Mouse (Mus musculus) cortical plate, adult 2 months (tissue): ENCODE measurements around the gene Arid1b. TPM values are rescaled to one million over a fixed set of nuclear protein-coding genes. Genes with fewer than 3 reads are reported as not detected.
"Not testable (repeated sequence)": the region's sequence is repeated elsewhere in the genome, so short reads cannot be mapped to it uniquely, and the experiment has no call there.

Source experiments
- H3K27ac ChIP-seq: fragments of 200-500 bp; 2 replicates; pipeline ENCODE4 v1.5.1; 2012; ENCODE audit warnings: low read length, control low read depth, inconsistent platforms; ENCODE audit not compliant: insufficient read depth
- H3K4me1 ChIP-seq: fragments of 200-500 bp; 2 replicates; pipeline ENCODE4 v1.6.1; 2011; ENCODE audit warnings: low read length; ENCODE audit not compliant: control insufficient read depth, insufficient read depth
- H3K4me3 ChIP-seq: fragments of 200-500 bp; 2 replicates; pipeline ENCODE4 v1.5.1; 2011; ENCODE audit warnings: mild to moderate bottlenecking, low read length, control low read depth; ENCODE audit not compliant: insufficient read depth
- CTCF ChIP-seq: fragments of 200-500 bp; IDR thresholded peaks from 2 replicates; pipeline ENCODE4 v1.5.1; 2011; ENCODE audit warnings: mild to moderate bottlenecking, control low read depth, low read length; ENCODE audit not compliant: insufficient read depth; ENCODE audit errors: extremely low read depth
- POLR2A ChIP-seq: fragments of 200-500 bp; IDR thresholded peaks from 2 replicates; pipeline ENCODE4 v1.6.1; 2011; ENCODE audit warnings: mild to moderate bottlenecking, low read length, control low read depth; ENCODE audit not compliant: insufficient read depth; ENCODE audit errors: extremely low read depth
- polyA plus RNA-seq: library from polyadenylated mRNA; depleted of rRNA; stranded (reverse); fragments of >200 nt; gene quantifications from 2 replicates; pipeline ENCODE4 v1.2.3, GENCODE M21; 2012

Gene Arid1b
- polyA plus RNA-seq, 1 experiment, result 22.8 TPM

DNA sequence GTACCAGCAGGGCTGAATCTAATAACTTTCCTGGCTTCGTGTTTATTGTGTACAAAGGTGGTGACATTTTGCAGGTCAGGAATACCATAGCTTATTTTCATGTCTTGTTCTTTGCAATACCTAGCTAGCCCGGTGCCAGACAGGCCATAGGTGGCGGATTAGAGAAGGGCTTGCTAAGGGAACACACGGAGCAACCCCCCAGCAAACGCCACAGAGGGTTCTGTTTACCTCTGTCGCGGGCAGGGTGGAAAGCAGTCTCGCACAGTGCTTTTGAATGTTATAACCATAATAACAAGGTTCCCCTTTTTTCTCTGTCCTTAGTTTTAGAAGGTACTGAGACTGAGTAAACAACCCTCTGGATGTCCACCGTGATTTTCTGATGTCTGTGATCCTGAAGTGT, 83.9 kb downstream of the Arid1b start:
- TF ChIP-seq POLR2A, result no peak
- no peak for TF ChIP-seq CTCF
- H3K27ac ChIP-seq, result 0 out of 2 replicates have a peak overlapping the region, but pooled peaks have one; percentile 1
- peaks cover 24% of the 10 kb centered on the region for H3K4me1 ChIP-seq
- no peak overlapping the region for H3K4me3 ChIP-seq

DNA sequence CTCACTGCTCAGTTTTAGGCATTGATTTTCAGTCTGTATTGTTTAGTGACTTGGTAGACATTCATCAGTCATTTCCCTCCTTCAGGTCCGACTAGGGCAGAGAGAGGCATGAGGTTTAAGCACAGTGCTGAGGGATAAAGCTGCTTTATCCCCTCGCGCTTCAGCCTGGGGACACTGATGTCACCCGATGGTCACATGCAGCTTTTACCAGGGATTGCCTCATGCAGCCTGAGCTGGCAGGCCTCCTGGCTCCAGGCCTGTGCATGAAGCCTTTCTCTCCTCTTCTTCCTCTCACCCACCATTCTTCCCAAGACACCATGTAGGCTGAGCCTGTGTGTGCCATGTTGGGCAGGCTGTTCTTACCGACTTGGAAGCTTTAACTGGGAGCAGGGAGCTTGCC, 84.4 kb downstream of the Arid1b start:
- H3K4me1 ChIP-seq, result peaks cover 30% of the 10 kb centered on the region
- no peak for TF ChIP-seq CTCF
- no peak for TF ChIP-seq POLR2A
- H3K27ac ChIP-seq, result 0 out of 2 replicates have a peak overlapping the region, but pooled peaks have one; percentile 1
- no peak overlapping the region for H3K4me3 ChIP-seq

DNA sequence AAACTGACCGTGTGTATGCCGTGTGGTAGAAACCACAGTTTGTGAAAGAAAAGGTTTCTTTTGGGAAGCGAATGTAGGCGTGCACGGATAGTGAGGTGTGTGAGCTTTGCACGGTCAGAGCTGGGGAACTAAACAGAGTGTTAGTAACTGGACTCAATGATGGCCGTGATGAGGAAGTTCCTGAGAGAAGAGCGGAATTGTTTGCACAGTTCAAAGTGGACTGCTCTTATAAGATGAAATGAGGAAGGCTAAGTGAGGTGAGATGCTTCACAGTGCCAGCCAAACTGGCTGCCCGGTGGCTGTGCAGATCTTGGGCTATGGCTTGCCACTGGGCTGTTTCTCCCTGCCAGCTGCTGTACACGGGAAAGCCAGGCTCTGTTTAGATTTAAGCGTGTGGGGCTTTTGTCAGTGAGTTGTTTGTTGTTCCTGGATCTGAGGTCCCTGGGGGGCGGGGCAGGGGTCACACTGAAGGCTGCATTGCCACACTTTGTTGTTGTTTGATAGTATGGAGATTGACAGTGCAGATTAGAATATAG, 86.8 kb downstream of the Arid1b start:
- Histone ChIP-seq H3K4me3 (no peak overlapping the region), H3K27ac (no peak overlapping the region), H3K4me1 (peaks cover 32% of the 10 kb centered on the region)
- TF ChIP-seq CTCF (no peak), POLR2A (no peak)

DNA sequence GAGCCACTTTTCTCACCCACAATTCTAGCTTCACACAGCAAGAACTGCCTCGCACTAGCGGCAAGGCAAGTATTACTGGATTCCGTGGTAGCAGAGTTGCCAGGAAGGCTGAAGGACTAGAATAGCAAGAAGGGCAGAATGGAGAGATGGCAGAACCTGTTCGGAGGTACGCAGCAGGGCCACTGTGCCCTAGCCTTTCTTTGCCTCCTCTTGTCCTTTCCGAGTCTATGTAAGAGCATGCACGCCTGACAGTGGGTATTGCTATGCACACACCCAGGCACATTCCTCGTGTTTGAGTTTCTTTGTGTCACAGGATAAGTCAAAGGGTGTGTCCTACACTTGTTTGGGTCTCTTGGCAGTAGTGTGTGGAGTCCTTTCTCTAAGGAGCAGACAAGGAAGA, 88.1 kb downstream of the Arid1b start:
- peaks cover 30% of the 10 kb centered on the region for H3K4me1 ChIP-seq
- no peak for TF ChIP-seq CTCF
- no peak overlapping the region for H3K27ac ChIP-seq
- H3K4me3 ChIP-seq, result no peak overlapping the region

DNA sequence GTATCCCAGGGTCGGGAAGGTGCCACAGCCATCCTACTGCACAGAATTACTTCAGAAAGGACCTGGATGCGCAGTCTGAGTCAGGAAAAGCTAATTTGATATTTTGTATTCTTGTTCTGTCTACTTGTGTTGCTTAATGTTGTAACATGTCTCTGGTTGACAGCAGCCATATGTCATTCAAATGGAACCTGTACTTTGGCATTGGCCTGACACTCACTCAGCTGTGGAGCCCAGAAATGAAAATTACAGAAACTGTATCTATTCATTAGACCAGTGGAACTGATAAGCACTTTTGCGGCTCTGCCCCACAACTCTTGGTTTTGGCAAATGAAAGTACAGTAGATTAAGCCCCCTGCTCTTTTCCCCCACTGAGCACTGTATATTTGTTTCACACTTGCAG, 89.4 kb downstream of the Arid1b start:
- TF ChIP-seq POLR2A, result no peak
- TF ChIP-seq CTCF, result no peak
- H3K4me3 ChIP-seq, result no peak overlapping the region
- peaks cover 29% of the 10 kb centered on the region for H3K4me1 ChIP-seq
- H3K27ac ChIP-seq, result no peak overlapping the region

DNA sequence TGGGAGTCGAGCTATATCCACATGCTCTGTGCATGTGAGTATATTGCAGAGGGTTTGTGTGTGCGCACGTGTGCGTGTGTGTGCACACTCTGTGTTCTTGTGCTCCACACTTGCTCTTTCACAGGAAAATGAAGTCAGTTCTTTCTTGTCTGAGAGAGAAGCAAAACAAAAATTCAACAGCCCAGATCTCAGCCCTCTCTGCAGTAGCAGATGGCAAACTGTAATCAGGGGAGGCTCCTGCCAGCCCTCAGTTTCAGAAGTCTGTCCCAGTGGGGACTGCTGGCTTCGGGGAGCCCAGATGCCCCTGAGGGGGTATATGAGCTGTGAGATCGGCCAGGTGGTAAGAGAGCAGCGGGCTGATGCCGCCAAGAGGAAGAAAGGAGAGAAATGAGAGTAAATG, 90.0 kb downstream of the Arid1b start:
- TF ChIP-seq POLR2A (no peak), CTCF (no peak)
- H3K27ac ChIP-seq, result no peak overlapping the region
- H3K4me3 ChIP-seq, result no peak overlapping the region
- H3K4me1 ChIP-seq, result peaks cover 26% of the 10 kb centered on the region

DNA sequence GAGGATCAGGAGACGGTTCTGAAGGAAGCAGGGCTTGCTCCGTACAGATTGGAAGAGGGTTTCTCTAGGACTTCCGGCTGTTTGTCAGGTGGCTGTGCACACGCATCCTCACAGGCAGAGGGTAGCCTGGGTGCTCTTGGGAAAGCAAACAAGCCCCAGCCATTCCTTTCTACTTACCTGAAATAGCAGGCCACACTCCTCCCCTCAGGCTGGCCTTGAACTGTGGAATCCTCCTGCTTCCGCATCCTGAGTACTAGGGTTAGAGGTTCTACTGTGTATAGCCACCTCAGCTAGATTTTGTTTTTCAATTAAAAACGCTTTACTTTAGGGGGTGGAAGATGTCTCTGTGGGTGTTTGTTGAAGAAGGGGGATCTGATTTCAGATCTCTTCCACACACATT, 90.9 kb downstream of the Arid1b start:
- no peak overlapping the region for H3K27ac ChIP-seq
- peaks cover 26% of the 10 kb centered on the region for H3K4me1 ChIP-seq
- TF ChIP-seq POLR2A, result no peak
- TF ChIP-seq CTCF, result no peak
- H3K4me3 ChIP-seq, result no peak overlapping the region

DNA sequence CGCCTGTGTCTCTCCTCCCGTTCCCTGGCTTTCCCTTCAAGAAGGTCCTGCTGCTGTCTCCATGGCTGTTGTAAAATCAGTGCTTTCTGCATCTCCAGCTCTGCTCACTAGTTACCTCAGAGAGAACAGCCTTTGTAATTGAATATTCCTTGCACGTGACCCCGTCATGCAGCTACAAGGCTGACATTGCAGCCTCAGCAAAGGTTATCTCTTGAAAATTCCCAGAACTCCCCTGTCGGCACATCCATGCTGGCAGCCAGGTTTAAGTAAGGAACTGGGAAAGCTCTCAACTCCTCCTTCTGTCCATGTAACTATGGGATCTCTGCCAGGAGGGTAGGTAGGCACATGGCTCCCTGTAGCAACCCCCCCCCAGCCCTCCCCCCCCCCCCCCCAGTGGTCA, 91.8 kb downstream of the Arid1b start:
- no peak overlapping the region for H3K27ac ChIP-seq
- TF ChIP-seq POLR2A, result no peak
- TF ChIP-seq CTCF, result no peak
- H3K4me3 ChIP-seq, result no peak overlapping the region
- peaks cover 25% of the 10 kb centered on the region for H3K4me1 ChIP-seq

DNA sequence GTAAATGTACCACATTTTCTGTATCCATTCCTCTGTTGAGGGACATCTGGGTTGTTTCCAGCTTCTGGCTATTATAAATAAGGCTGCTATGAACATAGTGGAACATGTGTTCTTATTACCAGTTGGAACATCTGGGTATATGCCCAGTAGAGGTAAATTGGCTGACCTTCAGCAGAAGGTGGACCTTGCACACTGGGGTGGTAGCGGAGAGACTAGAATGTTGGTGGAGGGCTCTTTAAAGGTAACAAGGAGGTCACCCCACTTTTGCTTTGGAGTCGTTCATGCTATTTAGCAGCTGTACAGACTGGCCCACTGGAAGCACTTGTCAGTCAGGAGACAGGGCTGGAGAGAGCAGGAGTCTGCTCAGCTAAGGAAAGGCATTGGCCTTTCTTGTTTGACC, 94.1 kb downstream of the Arid1b start:
- not testable (repeated sequence) for H3K4me3 ChIP-seq, H3K27ac ChIP-seq
- peaks cover 11% of the 10 kb centered on the region for H3K4me1 ChIP-seq

DNA sequence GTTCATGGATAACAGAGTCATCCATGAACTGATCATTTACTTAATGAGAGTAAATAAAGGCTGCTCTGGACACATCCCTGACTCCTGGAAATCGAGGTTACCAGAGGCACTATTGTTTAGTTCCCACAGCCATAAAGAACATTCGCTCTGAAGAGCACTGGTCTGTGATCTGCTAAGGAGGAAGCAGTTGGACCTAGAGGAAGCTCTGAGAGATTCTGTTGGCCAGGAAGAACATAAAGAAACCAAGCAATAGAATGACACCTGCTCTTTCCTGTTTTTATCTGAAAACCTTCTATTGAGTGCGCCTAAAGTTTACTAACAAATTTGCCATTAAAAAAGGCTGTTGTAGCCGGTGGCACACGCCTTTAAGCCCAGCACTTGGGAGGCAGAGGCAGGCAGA, 94.7 kb downstream of the Arid1b start:
- TF ChIP-seq CTCF (no peak), POLR2A (no peak)
- H3K4me1 ChIP-seq, result peaks cover 7% of the 10 kb centered on the region
- H3K27ac ChIP-seq, result no peak overlapping the region
- H3K4me3 ChIP-seq, result no peak overlapping the region

DNA sequence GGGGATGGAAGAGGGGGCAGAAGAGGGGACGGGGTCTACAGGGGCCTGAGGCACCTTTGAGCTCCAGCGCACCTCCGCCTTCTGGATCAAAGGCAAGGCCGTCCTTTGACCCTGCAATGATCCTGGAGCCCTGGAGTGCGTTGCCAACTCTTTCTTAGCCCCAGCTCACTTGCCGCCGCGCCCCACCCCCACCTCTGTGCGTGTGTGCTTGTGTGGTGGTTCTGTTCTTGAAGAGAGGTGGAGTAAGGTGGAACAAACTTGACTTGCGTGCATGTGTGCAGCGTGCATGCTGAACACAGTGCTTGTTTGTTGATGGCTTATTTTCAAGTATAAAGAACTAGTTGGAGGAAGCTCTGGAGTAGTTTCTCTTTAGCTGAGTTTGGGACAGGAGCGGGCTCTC, 95.4 kb downstream of the Arid1b start:
- TF ChIP-seq POLR2A (no peak), CTCF (no peak)
- no peak overlapping the region for H3K4me3 ChIP-seq
- no peak overlapping the region for H3K27ac ChIP-seq
- peaks cover 7% of the 10 kb centered on the region for H3K4me1 ChIP-seq
